Mouse (Mus musculus) liver, embryonic 16.5 days (tissue): ENCODE measurements around the gene Crocc2. TPM values are rescaled to one million over a fixed set of nuclear protein-coding genes. Genes with fewer than 3 reads are reported as not detected.

Experiments used
- ATAC-seq: fragments of 200-750 bp; cut with Nextera tagmentation; 2 replicates; pipeline ENCODE4 v1.8.0; 2017; ENCODE audit warnings: low read depth, mild to moderate bottlenecking, moderate number of reproducible peaks, moderate library complexity
- H3K27ac ChIP-seq: fragments of 300-500 bp; sonication (generic); 2 replicates; pipeline ENCODE4 v1.5.1; 2014; ENCODE audit warnings: mild to moderate bottlenecking, low read length
- H3K27me3 ChIP-seq: fragments of 300-500 bp; sonication (generic); 2 replicates; pipeline ENCODE4 v1.6.1; 2014; ENCODE audit warnings: low read depth, low read length, mixed read lengths; ENCODE audit not compliant: control insufficient read depth, insufficient read depth
- H3K36me3 ChIP-seq: fragments of 300-500 bp; sonication (generic); 2 replicates; pipeline ENCODE4 v1.6.1; 2014; ENCODE audit warnings: mild to moderate bottlenecking; ENCODE audit not compliant: control insufficient read depth, insufficient read depth
- H3K4me1 ChIP-seq: fragments of 300-500 bp; sonication (generic); 2 replicates; pipeline ENCODE4 v1.6.1; 2014; ENCODE audit warnings: low read depth, low read length, mixed read lengths; ENCODE audit not compliant: control insufficient read depth
- H3K4me2 ChIP-seq: fragments of 300-500 bp; sonication (generic); 2 replicates; pipeline ENCODE4 v1.6.1; 2014; ENCODE audit warnings: low read depth, low read length, mixed read lengths
- H3K4me3 ChIP-seq: fragments of 300-500 bp; sonication (generic); 2 replicates; pipeline ENCODE4 v1.5.1; 2014; ENCODE audit warnings: low read depth, mild to moderate bottlenecking, low read length
- H3K9ac ChIP-seq: fragments of 300-500 bp; sonication (generic); 2 replicates; pipeline ENCODE4 v1.6.1; 2014; ENCODE audit warnings: low read depth, low read length
- H3K9me3 ChIP-seq: fragments of 300-500 bp; sonication (generic); replicated peaks from 2 replicates; pipeline ENCODE4 v1.6.1; 2016; ENCODE audit warnings: low read length; ENCODE audit not compliant: control insufficient read depth
- WGBS: fragments of 180-500 bp; shearing (Covaris S2); extraction: QIAGEN DNeasy Blood & Tissue Kit; methylation state at CpG from one replicate; pipeline ENCODE4 v1.1.7; 2014; ENCODE audit not compliant: insufficient replicate concordance; 5-methylcytosine and 5-hydroxymethylcytosine counted together
- polyA plus RNA-seq: library from polyadenylated mRNA; unstranded; fragments of >200 nt; fragmentation: Nextera tagmentation; extraction: Ambion mirVana; gene quantifications from 2 replicates; pipeline ENCODE4 v1.2.1, GENCODE M21; 2015

Crocc2 gene
- polyA plus RNA-seq, 1 experiment from 2014 or later, result 0.01 TPM

- H3K4me1 ChIP-seq, result no peaks in the 10 kb centered on the region
- no peaks in the 10 kb centered on the region for H3K27me3 ChIP-seq
- H3K27ac ChIP-seq, result no peak overlapping the region
- ATAC-seq, result no peak
- H3K4me3 ChIP-seq, result no peak overlapping the region
- no peaks in the 10 kb centered on the region for H3K36me3 ChIP-seq
- H3K4me2 ChIP-seq, result no peak overlapping the region
- no peak overlapping the region for H3K9ac ChIP-seq
- no peaks in the 10 kb centered on the region for H3K9me3 ChIP-seq
- WGBS, result 63% methylated on average over 21 of the region's 21 CpGs
Observed at GRCm38 (mm10) chr1:93159566-93160500, 8.7 kb upstream of the Crocc2 start.

GRCm38 (mm10) chr1:93160501-93161133 lies 7.9 kb upstream of the Crocc2 start, which contains the start of gene 2310007B03Rik:
Gene 2310007B03Rik (minus strand): TSS chr1:93160948.
- H3K27ac ChIP-seq, result no peak within 1 kb of the TSS
- peak; percentile 54; the same call in 1 of the 2 replicates for ATAC-seq

GRCm38 (mm10) chr1:93161350-93161749 lies 7.2 kb upstream of the Crocc2 start:
- Histone ChIP-seq H3K27ac (no peak overlapping the region), H3K4me1 (no peaks in the 10 kb centered on the region), H3K4me3 (no peak overlapping the region), H3K9ac (no peak overlapping the region), H3K9me3 (no peaks in the 10 kb centered on the region), H3K4me2 (no peak overlapping the region), H3K27me3 (no peaks in the 10 kb centered on the region), H3K36me3 (no peaks in the 10 kb centered on the region)
- no peak for ATAC-seq
- 64% methylated on average over 8 of the region's 8 CpGs for WGBS

More at GRCm38 (mm10) chr1:93160501-93161133, 7.9 kb upstream of the Crocc2 start, which contains the start of gene 2310007B03Rik:
- Histone ChIP-seq H3K9ac (no peak within 1 kb of the TSS), H3K4me3 (no peak within 1 kb of the TSS), H3K9me3 (no peaks in the 10 kb centered on the region), H3K36me3 (no peaks in the 10 kb centered on the region), H3K4me2 (no peak within 1 kb of the TSS), H3K27me3 (no peaks in the 10 kb centered on the region), H3K4me1 (no peaks in the 10 kb centered on the region)
- 53% methylated on average over 8 of the region's 8 CpGs for WGBS

GRCm38 (mm10) chr1:93161921-93162320 lies 6.6 kb upstream of the Crocc2 start:
- no peak for ATAC-seq
- Histone ChIP-seq H3K4me1 (no peaks in the 10 kb centered on the region), H3K36me3 (no peaks in the 10 kb centered on the region), H3K4me3 (no peak overlapping the region), H3K27me3 (no peaks in the 10 kb centered on the region), H3K9me3 (no peaks in the 10 kb centered on the region), H3K27ac (no peak overlapping the region), H3K9ac (no peak overlapping the region), H3K4me2 (no peak overlapping the region)
- WGBS, result 58% methylated on average over 10 of the region's 10 CpGs

- no peak overlapping the region for H3K9ac ChIP-seq
- no peaks in the 10 kb centered on the region for H3K4me1 ChIP-seq
- H3K4me3 ChIP-seq, result no peak overlapping the region
- no peak overlapping the region for H3K4me2 ChIP-seq
- no peaks in the 10 kb centered on the region for H3K36me3 ChIP-seq
- no peaks in the 10 kb centered on the region for H3K9me3 ChIP-seq
- ATAC-seq, result no peak
- 60% methylated on average over 7 of the region's 7 CpGs for WGBS
- H3K27me3 ChIP-seq, result no peaks in the 10 kb centered on the region
- no peak overlapping the region for H3K27ac ChIP-seq
Observed at GRCm38 (mm10) chr1:93162588-93162987, 5.9 kb upstream of the Crocc2 start.

GRCm38 (mm10) chr1:93165447-93165846 lies 3.1 kb upstream of the Crocc2 start:
- H3K4me1 ChIP-seq, result no peaks in the 10 kb centered on the region
- WGBS, result 46% methylated on average over 9 of the region's 9 CpGs
- H3K36me3 ChIP-seq, result no peaks in the 10 kb centered on the region
- H3K27me3 ChIP-seq, result no peaks in the 10 kb centered on the region
- H3K4me2 ChIP-seq, result no peak overlapping the region
- H3K4me3 ChIP-seq, result no peak overlapping the region
- no peaks in the 10 kb centered on the region for H3K9me3 ChIP-seq
- H3K27ac ChIP-seq, result no peak overlapping the region
- no peak for ATAC-seq
- no peak overlapping the region for H3K9ac ChIP-seq

- H3K4me1 ChIP-seq, result no peaks in the 10 kb centered on the region
- no peak overlapping the region for H3K4me2 ChIP-seq
- no peaks in the 10 kb centered on the region for H3K9me3 ChIP-seq
- no peak overlapping the region for H3K4me3 ChIP-seq
- WGBS, result 55% methylated on average over 11 of the region's 11 CpGs
- ATAC-seq, result no peak
- no peak overlapping the region for H3K9ac ChIP-seq
- no peak overlapping the region for H3K27ac ChIP-seq
- H3K36me3 ChIP-seq, result no peaks in the 10 kb centered on the region
- H3K27me3 ChIP-seq, result no peaks in the 10 kb centered on the region
Observed at GRCm38 (mm10) chr1:93166346-93167079, 2.0 kb upstream of the Crocc2 start.

- ATAC-seq, result no peak
- no peaks in the 10 kb centered on the region for H3K36me3 ChIP-seq
- no peak overlapping the region for H3K4me2 ChIP-seq
- H3K9ac ChIP-seq, result no peak overlapping the region
- 36% methylated on average over 4 of the region's 4 CpGs for WGBS
- no peak overlapping the region for H3K4me3 ChIP-seq
- no peaks in the 10 kb centered on the region; the same call in 1 of the 2 replicates for H3K4me1 ChIP-seq
- H3K9me3 ChIP-seq, result no peaks in the 10 kb centered on the region
- H3K27ac ChIP-seq, result no peak overlapping the region
- H3K27me3 ChIP-seq, result peaks cover 10% of the 10 kb centered on the region
Observed at GRCm38 (mm10) chr1:93173665-93174064, 5.1 kb downstream of the Crocc2 start.
